Mouse (Mus musculus) ovary, postnatal 36 days (tissue): ENCODE data around the gene Eps8l2.

ENCODE experiments used
- DNase-seq: peaks from one replicate; pipeline ENCODE4 v3.0.0; 2022; ENCODE audit warnings: low spot score, mixed read lengths

Gene Eps8l2

GRCm38 (mm10) chr7:141410631-141411030 is 72.0 kb downstream of the Eps8l2 start:
- DNase-seq, result no peak

- no peak for DNase-seq
These were observed 73.0 kb downstream of the Eps8l2 start for GRCm38 (mm10) chr7:141411667-141412066.
